In the genomic region with DNA sequence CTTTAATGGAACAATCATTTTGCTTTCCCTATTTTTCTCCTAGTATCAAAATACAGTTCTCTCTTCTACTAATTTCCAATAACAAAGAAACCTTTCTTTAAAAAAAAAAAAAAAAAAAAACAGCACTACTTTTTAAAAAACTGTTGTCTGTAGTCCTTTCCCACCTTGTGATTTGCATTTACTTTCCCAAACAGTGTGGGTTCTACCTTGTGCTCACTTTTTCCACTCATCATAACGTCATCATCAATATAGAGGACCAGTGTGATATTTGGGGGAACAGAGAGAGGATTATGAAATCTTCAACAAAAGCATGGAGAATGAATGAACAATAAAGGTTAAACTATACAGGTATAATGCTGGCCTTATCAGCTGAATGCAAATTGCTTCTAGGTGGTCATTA, we compare ENCODE assay signal across 19 mouse cellular contexts.
"Had no signal": no experiment of that assay in that cellular context is flagged by ENCODE, and none has a peak within 500 bp of the region (broad histone marks: within the 10 kb centered on the region; RNA-seq: fewer than 3 reads in every experiment).

No protein-coding gene starts in this region.

- H3K27me3 ChIP-seq: limb, embryonic 12.5 days; limb, embryonic 15.5 days; midbrain, embryonic 13.5 days; stomach, embryonic 15.5 days had no signal

- H3K4me2 ChIP-seq: limb, embryonic 12.5 days; limb, embryonic 15.5 days; liver, embryonic 11.5 days; lung, embryonic 14.5 days; midbrain, embryonic 13.5 days; stomach, embryonic 15.5 days had no signal

- H3K9me3 ChIP-seq: limb, embryonic 12.5 days; limb, embryonic 15.5 days; midbrain, embryonic 10.5 days; midbrain, embryonic 13.5 days; stomach, embryonic 15.5 days had no signal

- H3K36me3 ChIP-seq: stomach, embryonic 15.5 days had no signal

- ATAC-seq: liver, postnatal 0 days; lung, postnatal 0 days; midbrain, embryonic 13.5 days; midbrain, embryonic 16.5 days had no signal

- H3K4me1 ChIP-seq: limb, embryonic 12.5 days; limb, embryonic 15.5 days; midbrain, embryonic 10.5 days; midbrain, embryonic 13.5 days; stomach, embryonic 15.5 days had no signal

- H3K27ac ChIP-seq: limb, embryonic 12.5 days; limb, embryonic 15.5 days; liver, embryonic 14.5 days; macrophage; midbrain, embryonic 10.5 days; midbrain, embryonic 13.5 days; stomach, embryonic 15.5 days had no signal

- H3K9ac ChIP-seq: limb, embryonic 12.5 days; limb, embryonic 15.5 days; liver, embryonic 14.5 days; liver, postnatal 0 days; lung, embryonic 14.5 days; midbrain, embryonic 13.5 days; stomach, embryonic 15.5 days had no signal

- DNase-seq: kidney, adult 9 months; kidney, postnatal 14 days; kidney, postnatal 4 days; left cerebral cortex, postnatal 4 days; liver, postnatal 0 days; lung, embryonic 14.5 days; right cerebral cortex, adult 18-20 months; thymus, postnatal 25 days had no signal

- H3K4me3 ChIP-seq: limb, embryonic 12.5 days; limb, embryonic 15.5 days; midbrain, embryonic 10.5 days; midbrain, embryonic 13.5 days; myocyte; stomach, embryonic 15.5 days had no signal
